In the genomic region with DNA sequence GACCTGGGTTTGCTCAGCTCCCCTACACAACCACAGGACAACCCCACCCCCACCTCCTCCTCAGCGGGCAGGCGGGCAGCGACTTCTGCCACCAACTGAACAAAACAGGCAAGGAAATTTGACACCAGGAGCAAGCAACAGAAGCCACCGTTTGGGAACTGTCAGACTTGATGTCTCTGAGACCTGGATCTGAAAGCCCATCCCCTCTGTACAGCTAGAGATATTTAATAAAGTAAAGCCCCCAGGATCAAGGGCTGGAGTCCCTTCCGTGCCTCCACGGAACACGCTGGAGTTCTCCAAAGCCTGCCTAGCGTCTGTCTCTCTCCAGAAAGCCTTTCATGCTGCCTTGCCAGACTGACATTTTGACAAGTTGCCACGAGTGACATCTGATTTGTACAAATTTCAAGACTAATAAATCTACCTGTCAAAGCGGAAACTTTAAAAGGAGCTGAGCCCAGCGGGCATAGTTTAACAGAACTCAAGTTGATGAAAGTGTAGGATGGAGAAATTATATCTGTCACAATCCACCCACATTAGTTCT, we compare ENCODE assay signal across 8 mouse cellular contexts.
DNase-seq lines count a peak whose midpoint lies in the region; ATAC-seq lines count a peak whose summit lies in the region.

No protein-coding gene starts in this region.

- no peaks in the 10 kb centered on the region for H3K9me3 ChIP-seq in midbrain, embryonic 14.5 days (ENCODE audit: control insufficient read depth, low read length)

- peaks cover 19% of the 10 kb centered on the region for H3K4me1 ChIP-seq in midbrain, embryonic 14.5 days (ENCODE audit: control insufficient read depth, insufficient read depth, low read length)

- intact Hi-C loops in left cerebral cortex, postnatal 4 days (cut with DNase I), result no loop called here

- peaks cover 5% of the 10 kb centered on the region; the same call in 1 of the 2 replicates for H3K27me3 ChIP-seq in midbrain, embryonic 14.5 days (ENCODE audit: control insufficient read depth, insufficient read depth, low read length)

- ATAC-seq in midbrain, embryonic 14.5 days (ENCODE audit: low FRiP score, low TSS enrichment), result no peak

- no peak overlapping the region for H3K9ac ChIP-seq in midbrain, embryonic 14.5 days (replicated peaks; ENCODE audit: low read length)

- no peak overlapping the region for H3K4me2 ChIP-seq in midbrain, embryonic 14.5 days (ENCODE audit: low read length)

- H3K36me3 ChIP-seq in midbrain, embryonic 14.5 days (ENCODE audit: control insufficient read depth, insufficient read depth, low read length), result no peaks in the 10 kb centered on the region

- no peak overlapping the region for H3K27ac ChIP-seq in midbrain, embryonic 14.5 days (replicated peaks; ENCODE audit: low read depth, low read length)

- no peak overlapping the region for H3K4me3 ChIP-seq in midbrain, embryonic 14.5 days (replicated peaks; ENCODE audit: low read depth, low read length)

- DNase-seq in cerebellum, postnatal 10 days, result peak; percentile 79 to 83
- no peak for DNase-seq in cerebellum, adult 9-11 months
- peak; percentile 25 for DNase-seq in left cerebral cortex, adult 11 months (ENCODE audit: low spot score)
- no peak for DNase-seq in left cerebral cortex, postnatal 4 days
- DNase-seq in gastrocnemius, postnatal 10 days, result peak; percentile 25
- DNase-seq in midbrain, embryonic 14.5 days, result peak; percentile 57
- no peak for DNase-seq in ovary, postnatal 14 days (ENCODE audit: low spot score)
- DNase-seq in adrenal gland, adult 18-20 months (ENCODE audit: low spot score in 2 of 2), result no peak

- WGBS in midbrain, embryonic 14.5 days, result 11% methylated on average over 11 of the region's 11 CpGs

Comparison
In these comparisons a context has a peak if more than half of its experiments do, and no peak if none do; other contexts are left out.
1. DNase-seq: peak in cerebellum, postnatal 10 days (2 of 2), left cerebral cortex, adult 11 months (single experiment), gastrocnemius, postnatal 10 days (single experiment) and midbrain, embryonic 14.5 days (single experiment); none in cerebellum, adult 9-11 months (single experiment), left cerebral cortex, postnatal 4 days (single experiment), ovary, postnatal 14 days (single experiment) and adrenal gland, adult 18-20 months (0 of 2).